Mouse (Mus musculus): ENCODE measurements around the gene Gas2l1.

DNA sequence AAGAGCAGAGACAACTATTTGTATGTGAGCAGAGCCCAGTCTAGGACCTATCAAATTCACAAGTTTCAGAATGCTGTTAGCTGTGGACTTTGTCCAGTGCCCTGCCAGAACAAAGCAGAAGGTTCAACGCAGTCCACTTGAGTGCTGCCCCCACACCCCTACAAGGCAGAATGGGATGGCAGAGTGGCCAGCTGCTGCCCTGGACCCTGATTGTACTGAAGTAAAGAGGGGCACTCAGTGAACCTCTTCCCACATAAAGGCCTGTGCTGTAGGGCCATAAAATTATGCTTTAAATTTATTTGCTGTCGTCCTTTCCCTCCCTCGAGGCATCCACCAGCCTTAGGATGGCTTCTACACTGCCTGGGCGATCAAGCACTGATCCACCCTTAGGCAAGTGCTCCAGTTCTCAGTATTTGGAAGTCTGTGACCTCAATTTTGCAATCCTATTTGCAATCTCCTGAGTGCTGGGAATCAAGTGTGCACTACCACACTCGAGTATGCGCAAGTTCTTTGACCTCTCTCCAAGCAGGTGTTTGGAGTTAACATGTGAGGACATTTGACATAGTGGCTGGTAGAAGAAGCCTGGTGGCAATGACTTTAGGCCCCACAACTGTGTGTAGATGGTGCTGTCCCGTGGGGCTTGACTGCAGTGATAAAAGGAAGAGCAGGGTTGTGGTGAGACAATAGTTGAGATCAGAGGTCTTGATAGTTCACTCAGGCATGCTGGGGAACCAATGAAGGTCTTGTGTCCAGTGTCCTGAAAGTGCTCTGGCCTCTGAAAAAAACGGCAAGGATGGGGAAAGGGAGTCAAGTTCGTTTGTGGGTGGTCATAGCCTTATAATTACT, 3.2 kb upstream of the Gas2l1 start:
- TF ChIP-seq CTCF (IDR thresholded peaks at IDR 0.05; ENCODE audit: control insufficient read depth, insufficient read depth, low read length) (no peak), POLR2A (IDR thresholded peaks at IDR 0.05; ENCODE audit: borderline replicate concordance, control insufficient read depth, low read depth, low read length) (no peak)
